Mouse (Mus musculus): ENCODE measurements at regions not wholly inside any gene's neighbourhood (a gene's known extent, or its start where the extent isn't known, plus 50 kb on each side); places are given as distances from the start of the nearest gene placed in this dataset.

DNA sequence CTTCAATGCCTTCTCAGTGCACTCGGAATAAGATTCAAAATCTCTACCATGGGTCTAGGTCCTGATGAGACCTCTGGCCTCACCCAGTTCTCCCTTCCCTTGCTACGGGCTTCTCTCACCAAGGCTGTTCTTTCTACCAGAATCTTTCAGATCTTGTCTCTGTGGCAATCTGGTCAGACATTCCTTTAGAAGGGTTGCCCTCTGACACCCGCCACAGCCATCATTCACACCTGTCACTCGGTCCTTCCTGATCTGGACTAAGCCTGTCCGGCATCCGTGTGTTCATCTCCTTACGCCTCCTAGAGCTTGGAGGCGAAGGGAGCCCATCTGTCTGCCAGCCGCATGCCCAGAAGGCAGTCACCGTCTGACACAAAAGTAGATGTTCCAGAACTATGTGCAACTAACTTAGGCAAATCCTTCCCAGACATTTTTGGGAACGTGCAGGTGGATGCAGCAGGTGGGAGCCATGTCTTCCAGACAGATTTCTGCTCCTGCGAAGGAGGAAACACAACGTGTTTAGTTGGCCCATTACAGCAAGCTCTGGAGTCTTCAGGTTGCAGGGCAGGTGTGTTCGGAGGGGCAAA lies 77.7 kb downstream of the Fam76b start:
- no peak overlapping the region for H3K4me3 ChIP-seq (ENCODE audit: low read depth, low read length)
- no peaks in the 10 kb centered on the region for H3K4me1 ChIP-seq (ENCODE audit: insufficient read depth, low read depth, low read length)
- H3K36me3 ChIP-seq (ENCODE audit: insufficient read depth, low read length): no peaks in the 10 kb centered on the region
- H3K9ac ChIP-seq (replicated peaks; ENCODE audit: low read depth): no peak overlapping the region
- TF ChIP-seq CTCF (IDR thresholded peaks at IDR 0.05) (no peak), EP300 (IDR thresholded peaks at IDR 0.05) (no peak)
- no peaks in the 10 kb centered on the region for H3K9me3 ChIP-seq (ENCODE audit: low read length)
- no peak for DNase-seq (ENCODE audit: low spot score)
- no peak for ATAC-seq
- no peaks in the 10 kb centered on the region for H3K27me3 ChIP-seq (replicated peaks; ENCODE audit: insufficient read depth, low read length)
- H3K27ac ChIP-seq (ENCODE audit: low read length): no peak overlapping the region
- 71% methylated on average over 14 of the region's 14 CpGs for WGBS
- H3K4me2 ChIP-seq (replicated peaks; ENCODE audit: low read depth, low read length): no peak overlapping the region

DNA sequence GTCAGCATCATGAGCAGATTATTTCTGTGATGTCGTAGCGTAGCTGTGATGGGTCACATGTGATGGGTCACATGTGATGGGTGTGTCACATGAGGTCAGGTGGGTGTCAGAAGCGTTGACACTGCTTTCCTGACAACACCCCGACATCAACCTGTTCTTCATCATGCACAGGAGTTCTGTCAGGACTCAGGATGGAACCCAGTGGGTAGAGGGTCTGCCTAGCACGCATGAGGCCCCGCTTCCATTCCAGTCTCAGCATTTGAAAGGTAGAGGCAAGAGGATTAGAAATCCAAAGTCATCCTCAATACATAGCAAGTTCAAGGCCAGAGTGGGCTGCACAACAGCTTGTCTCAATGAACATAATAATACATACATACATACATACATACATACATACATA lies 79.2 kb downstream of the Fam76b start:
- Histone ChIP-seq H3K9ac (replicated peaks; ENCODE audit: low read depth) (no peak overlapping the region), H3K4me3 (ENCODE audit: low read depth, low read length) (no peak overlapping the region), H3K27ac (ENCODE audit: low read length) (no peak overlapping the region), H3K36me3 (ENCODE audit: insufficient read depth, low read length) (no peaks in the 10 kb centered on the region), H3K9me3 (ENCODE audit: low read length) (no peaks in the 10 kb centered on the region), H3K4me1 (ENCODE audit: insufficient read depth, low read depth, low read length) (no peaks in the 10 kb centered on the region), H3K4me2 (replicated peaks; ENCODE audit: low read depth, low read length) (no peak overlapping the region), H3K27me3 (replicated peaks; ENCODE audit: insufficient read depth, low read length) (no peaks in the 10 kb centered on the region)
- ATAC-seq (no peak), DNase-seq (ENCODE audit: low spot score) (no peak)
- 87% methylated on average over 6 of the region's 6 CpGs for WGBS
- TF ChIP-seq CTCF (IDR thresholded peaks at IDR 0.05) (no peak), EP300 (IDR thresholded peaks at IDR 0.05) (no peak)

DNA sequence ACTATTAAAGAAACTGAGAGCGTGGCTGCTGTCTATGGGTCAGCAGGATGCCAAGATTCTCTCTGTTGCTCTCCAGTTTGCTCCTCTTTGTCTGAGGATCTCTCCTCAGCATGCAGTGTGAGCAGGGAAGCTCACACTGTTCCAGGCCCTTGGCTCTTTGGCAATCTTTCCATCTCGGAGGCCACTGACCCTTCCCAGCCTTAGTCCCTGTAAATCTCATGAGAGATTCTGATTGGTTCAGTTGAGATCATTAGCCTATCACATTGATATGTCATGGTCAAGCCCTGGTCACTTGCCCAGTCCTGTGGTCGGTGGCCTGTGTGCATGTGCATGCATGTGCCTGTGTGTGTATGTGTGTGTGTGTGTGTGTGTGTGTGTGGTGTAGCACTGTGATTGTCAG lies 82.1 kb downstream of the Fam76b start:
- ATAC-seq: no peak

DNA sequence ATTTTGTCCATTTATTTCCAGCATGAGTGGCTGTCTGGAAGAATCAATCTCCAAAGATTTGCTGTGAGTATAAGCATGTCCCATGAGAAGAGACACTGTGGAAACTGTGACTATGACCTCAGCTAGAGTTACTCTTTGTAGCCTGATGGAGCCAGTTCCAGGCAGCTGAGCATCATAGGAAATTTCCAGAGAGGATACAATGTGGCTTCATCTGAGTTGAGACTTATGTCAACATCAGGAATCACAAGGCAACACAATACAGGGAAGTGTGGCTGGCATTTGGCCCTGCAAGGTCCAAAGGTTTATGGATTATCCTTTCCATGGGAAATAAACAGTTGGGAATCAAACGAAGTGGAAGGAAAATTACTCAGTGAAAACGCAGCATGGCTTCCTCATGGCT lies 82.6 kb downstream of the Fam76b start:
- Histone ChIP-seq H3K27ac (ENCODE audit: low read length) (no peak overlapping the region), H3K9me3 (ENCODE audit: low read length) (no peaks in the 10 kb centered on the region), H3K4me1 (ENCODE audit: insufficient read depth, low read depth, low read length) (no peaks in the 10 kb centered on the region), H3K36me3 (ENCODE audit: insufficient read depth, low read length) (no peaks in the 10 kb centered on the region), H3K27me3 (replicated peaks; ENCODE audit: insufficient read depth, low read length) (no peaks in the 10 kb centered on the region), H3K4me2 (replicated peaks; ENCODE audit: low read depth, low read length) (no peak overlapping the region), H3K9ac (replicated peaks; ENCODE audit: low read depth) (no peak overlapping the region), H3K4me3 (ENCODE audit: low read depth, low read length) (no peak overlapping the region)
- 67% methylated on average over 2 of the region's 2 CpGs for WGBS
- TF ChIP-seq EP300 (IDR thresholded peaks at IDR 0.05): no peak
- no peak for TF ChIP-seq CTCF (IDR thresholded peaks at IDR 0.05)
- DNase-seq (ENCODE audit: low spot score): peak; percentile 16
- ATAC-seq: peak; percentile 41

More for the DNA sequence above, 82.1 kb downstream of the Fam76b start:
- Histone ChIP-seq H3K27me3 (replicated peaks; ENCODE audit: insufficient read depth, low read length) (no peaks in the 10 kb centered on the region), H3K9ac (replicated peaks; ENCODE audit: low read depth) (no peak overlapping the region), H3K4me1 (ENCODE audit: insufficient read depth, low read depth, low read length) (no peaks in the 10 kb centered on the region), H3K36me3 (ENCODE audit: insufficient read depth, low read length) (no peaks in the 10 kb centered on the region), H3K4me2 (replicated peaks; ENCODE audit: low read depth, low read length) (no peak overlapping the region), H3K9me3 (ENCODE audit: low read length) (no peaks in the 10 kb centered on the region), H3K27ac (ENCODE audit: low read length) (no peak overlapping the region), H3K4me3 (ENCODE audit: low read depth, low read length) (no peak overlapping the region)
- WGBS: 73% methylated on average over 3 of the region's 3 CpGs
- TF ChIP-seq EP300 (IDR thresholded peaks at IDR 0.05) (no peak), CTCF (IDR thresholded peaks at IDR 0.05) (no peak)
- no peak for DNase-seq (ENCODE audit: low spot score)

DNA sequence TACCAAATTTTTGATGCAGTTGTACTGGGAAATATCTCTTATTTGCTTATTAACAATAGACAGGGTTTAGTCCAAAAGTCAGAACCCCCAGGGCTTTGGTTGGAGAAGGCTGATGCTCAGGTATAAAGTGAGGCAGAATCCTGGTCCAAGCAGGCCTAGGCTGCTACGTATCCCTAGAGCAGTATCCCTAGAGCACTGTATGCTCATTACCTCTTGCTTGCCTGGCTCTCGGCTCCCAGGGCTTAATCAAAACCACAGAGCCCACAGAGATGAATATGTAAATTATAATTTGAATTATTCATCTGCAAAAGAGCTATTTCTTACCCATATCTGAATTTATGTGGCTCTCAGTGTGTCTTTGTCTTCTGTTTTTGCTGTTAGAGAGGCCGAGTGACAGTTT lies 85.9 kb downstream of the Fam76b start:
- 83% methylated on average over 3 of the region's 3 CpGs for WGBS
- no peak for ATAC-seq

DNA sequence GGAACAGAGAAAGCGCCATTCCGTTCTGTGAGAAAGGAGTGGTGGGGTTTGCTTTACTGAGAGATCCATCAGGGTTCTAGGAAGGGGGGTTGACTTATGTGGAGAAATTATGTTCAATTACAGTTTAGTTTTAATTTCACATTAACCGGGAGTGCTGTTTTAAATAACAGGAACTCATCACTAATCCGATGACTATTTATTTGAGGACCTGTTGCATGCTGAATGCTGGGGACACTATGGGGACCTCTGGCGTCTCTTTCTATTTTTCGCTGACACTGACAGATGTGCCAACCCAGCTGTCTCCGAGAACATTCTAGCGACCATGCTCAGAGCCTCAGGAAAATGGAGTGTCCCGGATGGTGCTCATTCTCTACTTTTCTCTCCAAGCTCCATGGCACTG lies 86.6 kb downstream of the Fam76b start:
- no peak for TF ChIP-seq EP300 (IDR thresholded peaks at IDR 0.05)
- no peak for TF ChIP-seq CTCF (IDR thresholded peaks at IDR 0.05)
- Histone ChIP-seq H3K4me2 (replicated peaks; ENCODE audit: low read depth, low read length) (no peak overlapping the region), H3K36me3 (ENCODE audit: insufficient read depth, low read length) (no peaks in the 10 kb centered on the region), H3K9ac (replicated peaks; ENCODE audit: low read depth) (no peak overlapping the region), H3K4me1 (ENCODE audit: insufficient read depth, low read depth, low read length) (no peaks in the 10 kb centered on the region), H3K27ac (ENCODE audit: low read length) (no peak overlapping the region), H3K4me3 (ENCODE audit: low read depth, low read length) (no peak overlapping the region), H3K9me3 (ENCODE audit: low read length) (no peaks in the 10 kb centered on the region), H3K27me3 (replicated peaks; ENCODE audit: insufficient read depth, low read length) (no peaks in the 10 kb centered on the region)
- no peak for DNase-seq (ENCODE audit: low spot score)
- WGBS: 62% methylated on average over 9 of the region's 9 CpGs
- no peak for ATAC-seq

More for the DNA sequence above, 85.9 kb downstream of the Fam76b start:
- Histone ChIP-seq H3K9ac (replicated peaks; ENCODE audit: low read depth) (no peak overlapping the region), H3K27ac (ENCODE audit: low read length) (no peak overlapping the region), H3K36me3 (ENCODE audit: insufficient read depth, low read length) (no peaks in the 10 kb centered on the region), H3K4me2 (replicated peaks; ENCODE audit: low read depth, low read length) (no peak overlapping the region), H3K27me3 (replicated peaks; ENCODE audit: insufficient read depth, low read length) (no peaks in the 10 kb centered on the region), H3K4me3 (ENCODE audit: low read depth, low read length) (no peak overlapping the region), H3K9me3 (ENCODE audit: low read length) (no peaks in the 10 kb centered on the region), H3K4me1 (ENCODE audit: insufficient read depth, low read depth, low read length) (no peaks in the 10 kb centered on the region)
- DNase-seq (ENCODE audit: low spot score): no peak
- TF ChIP-seq EP300 (IDR thresholded peaks at IDR 0.05) (no peak), CTCF (IDR thresholded peaks at IDR 0.05) (no peak)

DNA sequence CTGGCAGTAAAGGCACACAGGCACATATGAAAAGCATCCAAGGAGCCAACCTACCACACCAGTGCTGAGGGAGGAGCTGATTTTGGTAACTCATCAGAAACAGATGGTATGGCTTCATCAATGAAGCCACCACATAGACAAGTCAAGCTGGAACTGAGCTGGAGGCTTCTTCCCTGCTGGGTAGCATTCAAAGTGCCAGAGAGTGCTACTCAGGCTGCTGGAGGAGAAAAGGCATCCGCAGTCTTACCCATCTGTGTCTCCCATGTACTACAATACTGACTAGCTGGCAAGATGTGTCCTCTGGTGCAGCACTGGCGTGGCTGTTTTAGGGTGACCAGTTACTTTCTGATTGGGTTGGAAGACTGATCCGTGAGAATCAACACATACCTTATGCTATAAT lies 87.3 kb downstream of the Fam76b start:
- no peak for TF ChIP-seq EP300 (IDR thresholded peaks at IDR 0.05)
- no peak for TF ChIP-seq CTCF (IDR thresholded peaks at IDR 0.05)
- WGBS: 86% methylated on average over 3 of the region's 3 CpGs
- H3K4me1 ChIP-seq (ENCODE audit: insufficient read depth, low read depth, low read length): no peaks in the 10 kb centered on the region
- H3K9ac ChIP-seq (replicated peaks; ENCODE audit: low read depth): no peak overlapping the region
- no peak overlapping the region for H3K4me3 ChIP-seq (ENCODE audit: low read depth, low read length)
- no peaks in the 10 kb centered on the region for H3K9me3 ChIP-seq (ENCODE audit: low read length)
- ATAC-seq (no peak), DNase-seq (ENCODE audit: low spot score) (no peak)
- no peak overlapping the region for H3K4me2 ChIP-seq (replicated peaks; ENCODE audit: low read depth, low read length)
- no peaks in the 10 kb centered on the region for H3K27me3 ChIP-seq (replicated peaks; ENCODE audit: insufficient read depth, low read length)
- H3K36me3 ChIP-seq (ENCODE audit: insufficient read depth, low read length): no peaks in the 10 kb centered on the region
- no peak overlapping the region for H3K27ac ChIP-seq (ENCODE audit: low read length)
